Mouse (Mus musculus): ENCODE measurements around the gene Maob. TPM values are rescaled to one million over a fixed set of nuclear protein-coding genes. Genes with fewer than 3 reads are reported as not detected.

The Maob gene
- polyA plus RNA-seq, 1 experiment from 2014 or later: 4.1 TPM

DNA sequence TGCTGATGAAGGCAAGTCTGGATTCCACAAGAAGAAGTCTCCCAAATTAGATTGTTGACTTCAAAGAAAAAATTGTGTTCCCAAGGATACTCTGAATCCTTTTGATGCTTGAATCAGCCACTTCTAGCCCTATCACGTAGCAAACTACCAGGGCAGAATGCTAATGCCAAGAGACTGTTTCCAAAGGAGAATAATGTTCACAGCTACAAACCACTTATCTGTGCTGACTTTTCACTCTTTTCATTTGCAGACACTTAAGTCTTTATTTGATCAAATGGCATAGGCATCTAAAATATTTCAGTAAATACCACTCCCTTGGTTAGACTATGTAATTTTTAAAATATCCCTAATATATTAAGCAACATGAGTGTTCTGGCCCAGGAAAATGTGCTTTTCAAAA, 68.2 kb downstream of the Maob start:
- 73% methylated on average over 1 of the region's 1 CpGs for WGBS
- Histone ChIP-seq H3K27ac (no peak overlapping the region), H3K4me1 (no peaks in the 10 kb centered on the region), H3K9me3 (no peaks in the 10 kb centered on the region), H3K4me3 (no peak overlapping the region), H3K36me3 (replicated peaks) (no peaks in the 10 kb centered on the region), H3K27me3 (replicated peaks) (no peaks in the 10 kb centered on the region), H3K4me2 (no peak overlapping the region), H3K9ac (no peak overlapping the region)
- no peak for ATAC-seq (replicated peaks)

DNA sequence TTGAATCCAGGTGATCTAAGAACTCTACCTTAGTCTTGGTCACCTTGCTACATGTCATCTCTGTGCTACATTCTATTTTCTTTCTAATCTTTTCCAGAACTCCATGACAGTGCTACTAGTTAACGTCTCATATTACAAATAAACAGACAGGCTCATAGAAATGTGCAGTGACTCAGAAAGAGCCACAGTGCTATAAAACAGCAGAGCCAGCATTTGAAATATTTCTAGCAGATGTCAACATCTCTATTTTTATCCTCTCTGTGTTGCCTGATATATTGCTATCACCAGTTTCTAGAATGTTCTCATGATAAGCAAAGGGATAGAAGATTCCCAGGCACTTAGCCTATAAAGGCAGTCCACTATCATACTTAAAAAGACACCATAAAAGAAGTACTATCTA, 103.1 kb downstream of the Maob start:
- no peaks in the 10 kb centered on the region for H3K9me3 ChIP-seq
- no peak overlapping the region for H3K27ac ChIP-seq
- ATAC-seq (replicated peaks): no peak
- no peaks in the 10 kb centered on the region for H3K27me3 ChIP-seq (replicated peaks)
- no peaks in the 10 kb centered on the region for H3K36me3 ChIP-seq (replicated peaks)
- H3K4me1 ChIP-seq: no peaks in the 10 kb centered on the region
- H3K4me3 ChIP-seq: no peak overlapping the region
- no peak overlapping the region for H3K9ac ChIP-seq
- no peak overlapping the region for H3K4me2 ChIP-seq
- 89% methylated on average over 1 of the region's 1 CpGs for WGBS

DNA sequence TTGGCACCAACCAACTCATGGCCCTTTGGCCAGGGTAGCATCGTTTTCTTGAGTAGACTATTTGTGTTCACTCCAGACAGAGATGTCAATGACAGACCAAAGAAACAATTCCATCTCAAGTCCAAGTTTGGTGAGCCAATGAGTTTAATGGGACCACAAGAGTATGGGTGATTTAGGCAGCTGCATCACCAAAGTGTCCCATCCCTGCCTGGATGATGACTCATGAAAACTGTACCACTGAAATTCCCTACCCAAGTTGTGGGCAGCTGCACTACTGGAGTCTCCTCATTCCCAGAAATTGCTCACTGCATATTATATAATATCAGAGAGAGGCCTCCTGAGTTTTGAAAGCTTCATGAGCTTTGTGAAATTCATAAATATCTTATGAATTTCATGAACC, 111.1 kb downstream of the Maob start:
- ATAC-seq (replicated peaks): no peak
- WGBS: 83% methylated on average over 1 of the region's 1 CpGs
- Histone ChIP-seq H3K4me3 (no peak overlapping the region), H3K36me3 (replicated peaks) (no peaks in the 10 kb centered on the region), H3K9me3 (no peaks in the 10 kb centered on the region), H3K4me1 (no peaks in the 10 kb centered on the region), H3K27me3 (replicated peaks) (no peaks in the 10 kb centered on the region), H3K27ac (no peak overlapping the region), H3K4me2 (no peak overlapping the region), H3K9ac (no peak overlapping the region)

Other genes starting within 250 kb of the Maob start
- gene Maoa, start 197.7 kb downstream of the Maob start, polyA plus RNA-seq (2015; fragmentation: Nextera tagmentation; extraction: Ambion mirVana): 19.7 and 20.8 TPM in 2 replicates
- gene Ndp, start 94.4 kb upstream of the Maob start, polyA plus RNA-seq (2015; fragmentation: Nextera tagmentation; extraction: Ambion mirVana): 6.5 and 7.4 TPM in 2 replicates

Measured in midbrain, embryonic 15.5 days (tissue).